Mouse (Mus musculus): ENCODE measurements around the gene Morc1.

The Morc1 gene

GRCm38 (mm10) chr16:48431027-48431426 lies at the start of gene Morc1:
Gene Morc1 (plus strand): TSS chr16:48431237.
- in situ Hi-C loops (cut with MseI, MboI): no loop called here

DNA sequence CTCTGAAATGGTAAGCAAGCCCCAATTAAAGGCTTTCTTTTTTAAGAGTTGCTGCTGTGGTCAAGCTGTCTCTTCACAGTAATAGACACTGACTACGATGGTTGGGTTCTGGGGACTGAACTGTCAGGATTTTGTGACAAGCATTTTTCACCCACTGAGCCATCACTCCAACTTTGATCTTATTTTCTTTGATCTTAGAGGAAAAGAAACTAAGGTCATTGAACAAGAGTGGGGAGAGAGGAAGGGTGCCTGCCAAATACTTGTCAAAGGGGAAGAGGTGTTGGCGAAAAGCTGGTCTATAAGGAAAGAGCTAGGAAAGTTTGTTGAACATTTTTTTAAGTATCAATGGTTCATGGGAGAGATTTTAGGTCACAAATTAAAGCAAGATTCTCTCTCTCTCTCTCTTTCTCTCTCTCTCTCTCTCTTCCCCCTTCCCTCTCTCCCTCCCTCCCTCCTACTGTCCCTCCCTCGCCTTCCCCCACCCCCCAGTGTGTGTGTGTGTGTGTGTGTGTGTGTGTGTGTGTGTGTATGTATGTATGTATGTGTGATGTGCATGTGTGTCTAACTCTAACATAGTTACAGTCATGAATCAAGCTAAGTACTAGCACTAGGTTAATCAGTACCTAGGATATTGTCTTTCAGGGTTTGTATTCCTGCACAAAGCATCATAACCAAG lies 47.3 kb upstream of the Morc1 start:
- in situ Hi-C loops (cut with MseI, MboI): no loop called here

DNA sequence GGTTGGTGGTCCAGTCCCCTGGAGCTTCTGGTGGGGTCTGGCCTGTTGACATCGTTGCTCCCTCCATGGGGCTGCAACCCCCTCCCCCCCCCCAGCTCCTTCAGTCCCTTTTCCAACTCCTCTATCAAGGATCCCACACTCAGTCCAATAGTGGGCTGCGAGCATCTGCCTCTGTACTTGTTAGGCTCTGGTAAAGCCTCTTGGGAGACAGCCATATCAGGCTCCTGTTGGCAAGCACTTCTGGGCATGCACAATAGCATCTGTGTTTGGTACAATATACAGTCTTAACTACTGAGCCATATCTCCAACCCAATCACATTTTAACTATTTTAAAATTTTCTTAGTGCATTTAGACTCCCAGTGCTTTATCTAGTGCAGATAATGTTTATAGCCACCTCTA lies 44.1 kb upstream of the Morc1 start:
- in situ Hi-C loops (cut with MseI, MboI): no loop called here

DNA sequence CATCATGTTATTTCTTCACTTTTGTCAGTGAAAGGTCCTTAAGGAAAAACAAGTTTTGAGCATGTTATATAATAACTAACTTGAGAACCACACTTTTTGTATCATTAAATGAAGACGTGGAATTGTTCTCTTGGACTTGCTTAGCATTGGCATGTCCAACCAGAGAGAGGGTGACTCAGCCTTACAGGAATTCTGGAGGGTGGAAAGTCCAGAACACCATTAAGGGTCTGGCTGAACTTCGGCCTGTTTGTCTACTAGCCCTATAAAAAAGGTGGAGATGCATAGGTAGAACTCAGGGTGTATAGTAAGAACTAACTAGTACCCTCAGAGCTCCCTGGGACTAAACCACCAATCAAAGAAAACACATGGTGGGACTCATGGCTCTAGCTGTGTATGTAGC lies 35.8 kb upstream of the Morc1 start:
- in situ Hi-C loops (cut with MseI, MboI): no loop called here

GRCm38 (mm10) chr16:48402963-48403362 lies 28.1 kb upstream of the Morc1 start:
- in situ Hi-C loops (cut with MseI, MboI): no loop called here

DNA sequence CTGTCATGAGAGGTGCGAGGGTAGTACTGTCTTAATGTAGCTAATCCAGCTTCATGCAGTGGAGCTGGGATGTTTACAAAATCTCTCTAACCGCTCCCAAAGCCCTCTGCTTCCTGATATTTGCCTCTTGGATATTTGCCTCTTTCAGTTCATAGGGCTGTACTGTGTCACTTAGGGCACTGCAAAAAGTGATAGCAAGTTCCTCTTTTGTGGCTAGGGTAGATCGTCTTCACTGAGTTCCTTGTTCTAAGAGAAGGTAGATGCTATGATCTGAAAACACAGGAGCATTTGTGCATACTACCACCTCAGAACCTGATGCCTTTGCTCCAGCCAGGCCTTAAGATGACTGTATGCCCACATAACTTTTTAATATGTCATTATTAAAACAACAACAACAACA lies 27.6 kb upstream of the Morc1 start:
- in situ Hi-C loops (cut with MseI, MboI): no loop called here

DNA sequence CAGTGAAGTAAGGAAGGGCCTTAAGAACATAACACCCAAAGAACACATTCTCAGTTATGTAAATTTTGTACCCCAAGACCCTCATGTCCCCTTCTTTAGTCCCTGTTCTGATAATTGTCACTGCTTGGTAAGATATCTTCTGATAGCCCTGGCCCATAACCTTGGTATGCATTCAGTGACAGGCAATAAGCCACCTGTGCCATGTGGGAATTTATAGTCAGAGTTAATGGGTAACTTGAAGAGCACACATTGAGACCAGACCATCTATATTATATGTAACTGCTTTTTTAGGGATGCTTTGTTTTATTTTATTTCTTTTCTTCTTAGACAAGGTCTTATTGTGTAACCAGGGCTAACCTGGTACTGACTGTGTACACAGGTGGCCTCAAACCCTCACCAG lies 27.0 kb upstream of the Morc1 start:
- in situ Hi-C loops (cut with MseI, MboI): no loop called here

GRCm38 (mm10) chr16:48405674-48406403 lies 25.2 kb upstream of the Morc1 start:
- in situ Hi-C loops (cut with MseI, MboI): no loop called here

DNA sequence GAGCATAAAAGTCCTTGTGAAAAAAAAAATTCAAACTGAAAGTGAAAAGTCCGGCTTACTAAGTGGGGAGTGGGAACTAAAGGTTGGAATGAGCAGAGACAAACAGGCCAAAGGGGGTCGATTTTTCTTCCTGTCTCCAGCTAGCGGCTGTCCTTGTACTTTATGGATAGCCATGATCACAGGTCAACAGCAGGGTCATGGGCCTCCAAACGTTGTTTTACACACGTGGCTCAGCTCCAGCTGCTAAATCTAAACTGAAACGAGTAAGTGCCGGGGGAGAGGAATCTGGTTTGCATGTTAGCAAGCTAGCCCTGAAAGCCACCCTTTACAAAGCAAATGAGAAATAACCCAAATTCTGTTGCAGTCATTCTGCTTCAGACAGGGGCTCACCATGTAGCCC lies 21.5 kb upstream of the Morc1 start:
- in situ Hi-C loops (cut with MseI, MboI): no loop called here

- in situ Hi-C loops (cut with MseI, MboI): no loop called here
These were observed 20.9 kb upstream of the Morc1 start for GRCm38 (mm10) chr16:48410125-48410524.

- in situ Hi-C loops (cut with MseI, MboI): no loop called here
These were observed 18.8 kb upstream of the Morc1 start, which contains the start of gene Gm5485 for GRCm38 (mm10) chr16:48412246-48412645. Gene Gm5485 (minus strand): TSS chr16:48412416.

GRCm38 (mm10) chr16:48418557-48418956 lies 12.5 kb upstream of the Morc1 start:
- in situ Hi-C loops (cut with MseI, MboI): no loop called here

GRCm38 (mm10) chr16:48419035-48419434 lies 12.0 kb upstream of the Morc1 start:
- in situ Hi-C loops (cut with MseI, MboI): no loop called here

- in situ Hi-C loops (cut with MseI, MboI): no loop called here
These were observed 8.5 kb upstream of the Morc1 start for GRCm38 (mm10) chr16:48422501-48422900.

- in situ Hi-C loops (cut with MseI, MboI): no loop called here
These were observed 7.0 kb upstream of the Morc1 start for GRCm38 (mm10) chr16:48424069-48424468.

GRCm38 (mm10) chr16:48429427-48429826 lies 1.6 kb upstream of the Morc1 start:
- in situ Hi-C loops (cut with MseI, MboI): no loop called here

DNA sequence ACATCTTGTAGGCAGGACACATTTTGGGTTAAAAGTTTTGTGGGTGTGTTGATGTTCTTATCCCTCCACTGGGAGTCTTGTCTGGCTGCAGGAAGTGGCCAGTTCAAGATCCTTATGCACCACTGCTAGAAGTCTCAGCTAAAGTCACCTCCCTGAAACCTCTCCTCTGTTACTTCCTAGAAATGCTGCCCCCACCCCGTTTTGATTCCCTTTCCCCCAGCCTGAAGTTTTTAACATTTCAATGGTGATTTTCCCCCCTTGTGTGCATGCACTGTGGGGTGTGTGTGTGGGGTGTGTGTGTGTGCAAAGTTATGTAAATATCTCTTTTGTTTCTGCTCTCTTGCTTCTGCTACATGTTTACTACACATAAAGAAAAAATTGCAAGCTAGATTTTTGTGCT lies 4.4 kb downstream of the Morc1 start:
- in situ Hi-C loops (cut with MseI, MboI): no loop called here

- in situ Hi-C loops (cut with MseI, MboI): no loop called here
These were observed 6.4 kb downstream of the Morc1 start for GRCm38 (mm10) chr16:48437476-48437875.

DNA sequence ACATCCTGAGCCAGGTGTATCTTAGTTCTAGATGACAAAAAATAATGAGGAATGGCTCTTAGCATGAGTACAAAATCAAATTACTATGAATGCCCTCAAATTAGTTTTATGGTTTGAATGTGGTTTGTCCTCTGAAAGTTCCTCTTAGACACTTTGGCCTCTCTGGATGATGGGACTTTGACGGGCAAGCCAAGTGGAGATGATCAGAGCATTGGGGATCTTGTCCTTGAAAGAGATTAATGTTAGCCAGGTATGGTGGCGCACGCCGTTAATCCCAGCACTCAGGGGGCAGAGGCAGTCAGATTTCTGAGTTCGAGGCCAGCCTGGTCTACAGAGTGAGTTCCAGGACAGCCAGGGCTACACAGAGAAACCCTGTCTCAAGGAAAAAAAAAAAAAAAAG lies 13.6 kb downstream of the Morc1 start:
- in situ Hi-C loops (cut with MseI, MboI): no loop called here

- in situ Hi-C loops (cut with MseI, MboI): no loop called here
These were observed 15.3 kb downstream of the Morc1 start for GRCm38 (mm10) chr16:48446161-48446925.

DNA sequence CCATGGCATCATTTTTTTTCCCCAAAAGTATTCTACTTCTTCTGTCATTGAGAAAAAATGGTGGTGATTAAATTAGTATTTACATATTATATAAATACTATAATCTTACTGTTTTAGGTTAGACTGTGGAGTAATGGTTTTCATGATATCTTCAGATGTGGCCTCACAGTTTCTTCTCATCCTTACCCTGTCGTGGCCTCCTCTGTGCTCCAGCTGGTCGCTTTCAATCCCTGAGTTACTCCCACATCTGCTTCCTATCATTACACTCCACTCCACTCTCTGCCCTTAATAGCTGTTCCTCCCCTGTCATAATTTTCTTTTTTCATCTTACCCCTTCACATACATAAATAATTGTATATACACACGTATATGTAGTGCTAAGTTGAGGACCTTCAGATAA lies 22.2 kb downstream of the Morc1 start:
- in situ Hi-C loops (cut with MseI, MboI): no loop called here

DNA sequence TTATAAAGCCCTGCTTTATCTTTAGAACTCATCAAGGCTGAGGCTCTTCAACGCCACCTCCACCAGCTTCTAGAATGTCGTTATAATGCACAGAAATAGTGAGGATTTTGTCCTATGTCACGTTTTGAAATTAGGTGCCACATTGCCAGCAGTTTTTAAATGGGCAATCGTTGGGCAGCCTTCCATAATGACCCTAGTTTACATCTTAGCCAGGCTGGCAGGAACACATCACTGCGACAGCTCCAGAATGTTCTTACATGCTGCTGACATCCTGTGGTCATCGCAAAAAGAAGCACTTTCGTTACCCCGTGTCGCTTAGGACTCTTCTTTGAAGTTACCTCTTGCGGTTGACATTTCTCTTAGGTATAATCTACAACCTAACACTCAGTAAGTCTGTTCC lies 42.4 kb downstream of the Morc1 start:
- in situ Hi-C loops (cut with MseI, MboI): no loop called here
